In the genomic region with DNA sequence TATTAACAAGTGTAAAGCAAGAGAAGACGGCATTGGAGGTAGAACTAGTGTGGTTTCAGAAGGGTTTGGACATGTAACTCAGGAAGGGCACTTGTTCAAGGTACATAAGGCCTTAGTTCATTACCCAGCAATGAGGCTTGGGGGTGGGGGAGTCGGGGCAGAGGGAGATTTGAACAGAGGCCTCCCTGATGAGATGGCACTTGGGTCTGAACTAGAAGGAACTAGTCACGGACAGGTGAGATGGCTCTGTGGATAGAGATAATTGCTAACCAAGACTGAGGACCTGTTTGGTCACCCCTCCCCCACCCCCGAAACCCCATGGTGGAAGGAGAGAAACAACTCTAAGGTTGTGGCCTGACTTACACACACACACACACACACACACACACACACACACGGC, we compare ENCODE assay signal across 8 mouse cellular contexts. TPM values are rescaled to one million over a fixed set of nuclear protein-coding genes. Genes with fewer than 3 reads are reported as not detected.
A peak's percentile ranks its signal among the peaks of the same experiment; 100 is the strongest.
DNase-seq lines count a peak whose midpoint lies in the region; ATAC-seq lines count a peak whose summit lies in the region.

No protein-coding gene starts in this region.

- H3K9me3 ChIP-seq in heart, embryonic 15.5 days (replicated peaks), result no peaks in the 10 kb centered on the region
- H3K9me3 ChIP-seq in intestine, embryonic 15.5 days, result no peaks in the 10 kb centered on the region

- no peak for ATAC-seq in heart, embryonic 15.5 days (replicated peaks; ENCODE audit: insufficient number of reproducible peaks, insufficient read depth, low FRiP score, low read depth)
- no peak for ATAC-seq in intestine, embryonic 15.5 days

- intact Hi-C loops in heart, postnatal 25 days (cut with DNase I), result loop anchor here (2.0 kb wide), 1 partner anchor 54 kb away; no protein-coding TSS in a partner anchor

- H3K27me3 ChIP-seq in heart, embryonic 15.5 days, result no peaks in the 10 kb centered on the region
- H3K27me3 ChIP-seq in intestine, embryonic 15.5 days (replicated peaks), result no peaks in the 10 kb centered on the region

- peak overlapping the region; percentile 72; the same call in 1 of the 2 replicates for H3K27ac ChIP-seq in heart, embryonic 15.5 days
- H3K27ac ChIP-seq in intestine, embryonic 15.5 days, result no peak overlapping the region

- H3K4me3 ChIP-seq in heart, embryonic 15.5 days, result peak overlapping the region; percentile 86
- peak overlapping the region; percentile 48 for H3K4me3 ChIP-seq in intestine, embryonic 15.5 days (replicated peaks)

- H3K36me3 ChIP-seq in heart, embryonic 15.5 days, result peaks cover 12% of the 10 kb centered on the region
- peaks cover 12% of the 10 kb centered on the region for H3K36me3 ChIP-seq in intestine, embryonic 15.5 days

- peak overlapping the region; percentile 76 for H3K4me2 ChIP-seq in heart, embryonic 15.5 days
- H3K4me2 ChIP-seq in intestine, embryonic 15.5 days (replicated peaks), result peak overlapping the region; percentile 65

- DNase-seq in heart, postnatal 25 days (ENCODE audit: low spot score), result no peak
- DNase-seq in c-Kit-positive CD71-positive TER-119-positive erythroid progenitor cells, embryonic 14.5 days (ENCODE audit: low spot score), result peak; percentile 20
- DNase-seq in neural tube, embryonic 10.5 days (ENCODE audit: extremely low spot score, low spot score), result peak; percentile 26
- no peak for DNase-seq in cerebellum, adult 8-10 months
- no peak for DNase-seq in cerebellum, adult 11 months
- DNase-seq in adrenal gland, postnatal 10 days, result no peak

- 22% methylated on average over 5 of the region's 5 CpGs for WGBS in heart, embryonic 15.5 days
- WGBS in intestine, embryonic 15.5 days, result 24% methylated on average over 4 of the region's 5 CpGs

- peaks cover 36% of the 10 kb centered on the region for H3K4me1 ChIP-seq in heart, embryonic 15.5 days (replicated peaks)
- peaks cover 9% of the 10 kb centered on the region for H3K4me1 ChIP-seq in intestine, embryonic 15.5 days (replicated peaks)

- peak overlapping the region; percentile 73 for H3K9ac ChIP-seq in heart, embryonic 15.5 days
- H3K9ac ChIP-seq in intestine, embryonic 15.5 days, result peak overlapping the region; percentile 52

RNA-seq across cellular contexts. Expression of gene Bub1b, which starts 1.1 kb away (rescaled TPM):
- polyA plus RNA-seq in heart, embryonic 15.5 days (2015; fragmentation: Nextera tagmentation; extraction: Ambion mirVana), result 56.7 and 74.8 TPM in 2 replicates
- 1 to 10 TPM; 1.9 to 2.2 TPM for total RNA-seq in heart, postnatal 25 days (2021)
- 67.9 and 71.5 TPM in 2 replicates for polyA plus RNA-seq in intestine, embryonic 15.5 days (2015; fragmentation: Nextera tagmentation; extraction: Ambion mirVana)
- total RNA-seq in adrenal gland, postnatal 10 days (2021), result 10 to 100 TPM; 21.6 to 27.2 TPM

RNA-seq across cellular contexts. Expression of gene Bmf, which starts 49.6 kb away (rescaled TPM):
- 1.9 and 3.8 TPM in 2 replicates for polyA plus RNA-seq in heart, embryonic 15.5 days (2015; fragmentation: Nextera tagmentation; extraction: Ambion mirVana)
- total RNA-seq in heart, postnatal 25 days (2021), result 10 to 100 TPM in 1 of 2 experiments, 1 to 10 TPM in 1; 7.3 to 11.5 TPM
- polyA plus RNA-seq in intestine, embryonic 15.5 days (2015; fragmentation: Nextera tagmentation; extraction: Ambion mirVana), result 2.8 and 3.0 TPM in 2 replicates
- 10 to 100 TPM; 18.6 to 23.1 TPM for total RNA-seq in adrenal gland, postnatal 10 days (2021)

Comparison
In these comparisons a context has a peak if more than half of its experiments do, and no peak if none do; other contexts are left out.
1. DNase-seq: peak in c-Kit-positive CD71-positive TER-119-positive erythroid progenitor cells, embryonic 14.5 days (single experiment) and neural tube, embryonic 10.5 days (single experiment); none in heart, postnatal 25 days (single experiment), cerebellum, adult 8-10 months (single experiment), cerebellum, adult 11 months (single experiment) and adrenal gland, postnatal 10 days (single experiment).
2. RNA of gene Bub1b, which starts 1.1 kb away (total RNA-seq): 21.6 to 27.2 TPM in adrenal gland, postnatal 10 days; 1.9 to 2.2 TPM in heart, postnatal 25 days; every median in the first group is over 4 times any median in the second.